Mouse (Mus musculus) olfactory bulb, adult 2 months (tissue): ENCODE measurements at regions not wholly inside any gene's neighbourhood (a gene's known extent, or its start where the extent isn't known, plus 50 kb on each side); places are given as distances from the start of the nearest gene placed in this dataset.

Experiments used
- H3K27ac ChIP-seq: fragments of 200-500 bp; 2 replicates; pipeline ENCODE4 v1.5.1; 2012; ENCODE audit warnings: low read depth, low read length; ENCODE audit not compliant: insufficient read depth
- H3K4me1 ChIP-seq: fragments of 200-500 bp; 2 replicates; pipeline ENCODE4 v1.6.1; 2012; ENCODE audit warnings: low read length; ENCODE audit not compliant: control insufficient read depth, insufficient read depth
- H3K4me3 ChIP-seq: fragments of 200-500 bp; 2 replicates; pipeline ENCODE4 v1.5.1; 2012; ENCODE audit warnings: mild to moderate bottlenecking, low read depth, low read length, moderate library complexity; ENCODE audit not compliant: insufficient read depth
- CTCF ChIP-seq: fragments of 200-500 bp; IDR thresholded peaks from 2 replicates; pipeline ENCODE4 v1.5.1; 2012; ENCODE audit warnings: low read depth, mild to moderate bottlenecking, low read length, moderate library complexity; ENCODE audit not compliant: insufficient read depth
- POLR2A ChIP-seq: fragments of 200-500 bp; IDR thresholded peaks from 2 replicates; pipeline ENCODE4 v1.6.1; 2012; ENCODE audit warnings: mild to moderate bottlenecking, low read depth, low read length, moderate library complexity; ENCODE audit not compliant: insufficient read depth
- WGBS: fragments of 180-500 bp; shearing (Covaris S2); methylation state at CpG from one replicate; pipeline ENCODE4 v1.1.7; 2018; 5-methylcytosine and 5-hydroxymethylcytosine counted together

DNA sequence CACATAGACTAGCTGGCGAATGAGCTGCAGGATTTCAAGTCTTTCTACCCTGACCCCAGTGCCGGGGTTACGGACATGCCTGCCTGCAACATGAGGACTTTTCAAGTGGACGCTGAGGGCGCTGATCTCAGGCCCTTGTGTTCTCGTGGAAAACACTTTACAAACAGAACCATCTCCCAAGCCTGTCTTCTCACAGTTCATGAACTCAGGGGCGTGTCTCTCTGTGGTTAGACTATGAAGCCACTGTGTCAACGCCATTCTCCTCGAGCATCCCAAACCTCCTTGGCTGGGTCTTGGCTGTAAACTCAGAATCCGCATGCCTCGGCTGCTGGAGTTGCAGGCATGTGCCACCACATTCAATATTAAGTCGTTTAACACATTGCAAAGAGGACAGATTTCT is 284.9 kb upstream of the 4930412O13Rik start:
- no peak for TF ChIP-seq CTCF
- no peak for TF ChIP-seq POLR2A
- Histone ChIP-seq H3K27ac (no peak overlapping the region), H3K4me1 (no peaks in the 10 kb centered on the region), H3K4me3 (no peak overlapping the region)
- 89% methylated on average over 12 of the region's 12 CpGs for WGBS

DNA sequence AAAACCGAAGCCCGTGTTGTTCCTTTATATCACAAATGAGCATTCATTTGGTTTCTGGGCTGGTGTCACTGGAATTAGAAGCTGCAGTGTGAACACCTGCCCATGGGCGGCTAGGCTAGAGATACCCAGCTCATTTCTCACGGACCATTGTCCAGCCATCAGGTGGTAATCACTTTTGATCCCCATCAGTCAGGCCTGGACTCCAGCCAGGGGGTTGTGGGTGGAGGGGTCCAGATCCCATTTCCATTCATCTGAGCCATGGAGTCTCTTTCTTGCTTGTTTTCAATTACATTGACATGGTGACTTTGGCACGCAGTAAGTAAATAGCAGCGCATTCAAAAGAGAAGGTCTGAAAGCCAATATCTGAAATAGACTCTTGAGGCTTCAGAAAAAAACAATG is 276.1 kb upstream of the 4930412O13Rik start:
- H3K4me1 ChIP-seq = no peaks in the 10 kb centered on the region
- H3K27ac ChIP-seq = no peak overlapping the region
- no peak overlapping the region for H3K4me3 ChIP-seq
- WGBS = 56% methylated on average over 6 of the region's 6 CpGs
- TF ChIP-seq CTCF (no peak), POLR2A (no peak)

DNA sequence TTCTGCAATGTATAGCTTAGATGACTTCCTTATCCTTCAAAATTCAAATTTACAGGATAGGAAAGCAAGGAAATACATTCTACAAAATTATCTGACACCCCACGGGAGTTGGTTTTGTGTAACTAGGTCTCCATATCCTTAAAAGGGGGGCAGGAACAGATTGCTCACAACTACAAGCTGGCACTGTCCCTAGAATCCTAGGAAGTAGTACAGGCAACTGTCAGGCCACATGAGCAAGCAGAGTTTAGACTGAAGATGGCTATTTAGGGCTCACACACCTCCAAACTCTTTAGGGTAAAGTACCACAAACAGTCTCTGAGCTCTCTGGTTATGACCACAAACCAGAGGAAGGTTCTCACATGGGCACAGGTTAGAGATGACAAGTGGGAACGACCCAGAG is 273.5 kb upstream of the 4930412O13Rik start:
- no peak for TF ChIP-seq POLR2A
- no peak for TF ChIP-seq CTCF
- H3K4me3 ChIP-seq = no peak overlapping the region
- 80% methylated on average over 2 of the region's 2 CpGs for WGBS
- H3K4me1 ChIP-seq = no peaks in the 10 kb centered on the region
- no peak overlapping the region for H3K27ac ChIP-seq

DNA sequence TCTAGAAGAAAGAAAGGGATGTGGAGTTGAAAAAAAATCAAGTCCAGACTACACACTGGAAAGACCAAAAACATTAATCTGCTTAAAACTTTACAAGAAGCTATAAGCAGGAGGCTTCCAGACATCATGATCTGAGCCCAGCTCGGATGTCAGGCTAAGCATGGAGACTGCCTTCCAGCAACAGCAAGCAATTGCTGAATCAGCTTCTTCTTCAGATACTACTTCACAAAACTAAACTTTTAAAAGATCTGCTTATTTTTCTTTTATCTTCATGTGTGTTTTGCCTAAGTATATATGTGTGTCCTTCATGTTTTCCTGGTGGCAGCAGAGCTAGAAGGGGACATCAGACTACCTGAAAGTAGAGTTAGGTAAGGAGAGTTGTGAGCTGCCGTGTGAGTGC is 266.6 kb upstream of the 4930412O13Rik start:
- TF ChIP-seq POLR2A (no peak), CTCF (no peak)
- Histone ChIP-seq H3K4me3 (no peak overlapping the region), H3K4me1 (peaks cover 2% of the 10 kb centered on the region; the same call in 1 of the 2 replicates), H3K27ac (no peak overlapping the region)
- 88% methylated on average over 2 of the region's 2 CpGs for WGBS

DNA sequence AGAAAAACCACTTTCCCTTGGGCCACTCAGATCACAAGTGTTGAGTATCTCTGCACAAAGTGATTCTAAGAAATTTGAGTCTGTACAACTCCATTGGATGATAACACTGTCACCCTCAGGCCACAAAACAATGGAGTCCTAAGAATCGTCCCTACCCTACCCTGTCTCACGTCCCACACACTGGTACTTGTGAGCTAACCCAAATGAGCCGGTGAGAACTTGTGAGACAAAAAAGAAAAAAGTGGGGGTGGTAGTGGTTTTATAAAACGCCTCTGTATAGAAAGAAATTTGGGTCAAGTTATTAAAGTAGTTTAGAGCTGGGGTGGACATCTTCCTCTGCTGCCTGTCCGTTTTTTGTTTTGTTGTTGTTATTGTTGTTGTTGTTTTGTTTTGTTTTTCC is 264.8 kb upstream of the 4930412O13Rik start:
- 82% methylated on average over 5 of the region's 5 CpGs for WGBS

DNA sequence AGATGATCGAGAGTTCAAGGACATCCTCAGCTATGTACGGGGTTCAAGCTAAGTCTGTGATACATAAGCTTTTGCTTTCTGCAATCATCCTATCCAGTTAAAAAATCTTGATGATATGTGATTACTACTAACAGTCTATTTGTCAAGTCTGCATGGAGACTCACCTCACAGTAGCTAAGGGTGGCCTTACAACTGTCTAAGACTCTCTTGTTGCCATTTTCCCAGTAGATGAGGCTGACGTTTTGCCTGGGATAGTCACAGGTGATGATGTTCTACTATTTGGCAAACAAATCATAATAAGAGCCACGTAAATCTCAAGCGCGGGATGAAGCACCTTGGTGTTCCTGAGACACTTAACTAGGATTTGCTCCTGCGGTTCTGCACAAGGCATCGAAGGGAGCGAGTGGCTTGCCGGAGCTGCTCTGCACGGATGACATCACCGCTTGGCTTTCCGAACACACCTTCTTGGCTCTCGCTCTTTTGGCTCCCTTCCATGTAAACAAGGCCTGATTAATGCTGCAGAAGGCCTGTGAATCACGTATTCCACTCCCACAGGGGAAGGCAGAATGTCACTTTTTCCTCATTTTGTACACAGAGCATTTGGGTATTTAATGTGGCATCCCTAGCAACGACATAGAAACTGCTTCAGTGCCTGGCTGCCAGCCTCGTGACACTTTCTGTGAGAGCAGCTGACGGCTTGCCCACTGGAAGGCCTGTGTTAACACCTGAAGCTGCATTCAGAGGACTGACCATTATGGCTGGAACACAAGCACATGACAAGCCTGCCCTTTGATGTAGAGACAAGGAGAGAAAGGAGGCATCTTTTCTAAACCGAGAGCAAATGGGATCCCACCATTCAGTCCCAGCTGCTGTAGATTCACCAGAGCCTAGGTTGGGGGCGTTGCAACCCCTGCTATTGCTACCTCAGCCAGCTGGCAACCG is 260.5 kb upstream of the 4930412O13Rik start:
- 26% methylated on average over 21 of the region's 21 CpGs for WGBS
- TF ChIP-seq POLR2A = no peak
- TF ChIP-seq CTCF = no peak
- H3K4me3 ChIP-seq = no peak overlapping the region
- peaks cover 9% of the 10 kb centered on the region for H3K4me1 ChIP-seq
- no peak overlapping the region for H3K27ac ChIP-seq

More for the DNA sequence above, 264.8 kb upstream of the 4930412O13Rik start:
- Histone ChIP-seq H3K27ac (no peak overlapping the region), H3K4me1 (peaks cover 9% of the 10 kb centered on the region), H3K4me3 (no peak overlapping the region)
- TF ChIP-seq POLR2A (no peak), CTCF (no peak)

DNA sequence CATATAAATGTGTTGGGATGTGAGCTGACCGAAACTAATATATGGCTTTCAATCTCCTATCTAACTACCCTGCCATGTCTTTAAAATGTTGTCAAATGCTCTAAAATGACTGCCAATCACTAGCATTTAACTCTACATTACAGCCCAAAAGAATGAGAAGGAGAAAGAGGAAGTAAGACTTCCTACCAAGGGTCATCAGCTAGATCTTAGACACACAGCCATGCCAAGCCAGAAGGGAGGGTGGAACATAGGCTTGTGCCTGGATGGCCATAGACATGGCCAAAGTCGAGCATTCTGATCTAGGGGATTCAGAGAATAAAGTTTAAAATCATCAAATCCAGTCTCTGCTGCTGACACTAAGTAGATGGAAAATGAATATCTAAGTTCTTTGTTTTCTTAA is 257.4 kb upstream of the 4930412O13Rik start:
- WGBS = 93% methylated on average over 2 of the region's 2 CpGs
- H3K4me1 ChIP-seq = peaks cover 7% of the 10 kb centered on the region
- H3K27ac ChIP-seq = no peak overlapping the region
- TF ChIP-seq POLR2A (no peak), CTCF (no peak)
- H3K4me3 ChIP-seq = no peak overlapping the region

DNA sequence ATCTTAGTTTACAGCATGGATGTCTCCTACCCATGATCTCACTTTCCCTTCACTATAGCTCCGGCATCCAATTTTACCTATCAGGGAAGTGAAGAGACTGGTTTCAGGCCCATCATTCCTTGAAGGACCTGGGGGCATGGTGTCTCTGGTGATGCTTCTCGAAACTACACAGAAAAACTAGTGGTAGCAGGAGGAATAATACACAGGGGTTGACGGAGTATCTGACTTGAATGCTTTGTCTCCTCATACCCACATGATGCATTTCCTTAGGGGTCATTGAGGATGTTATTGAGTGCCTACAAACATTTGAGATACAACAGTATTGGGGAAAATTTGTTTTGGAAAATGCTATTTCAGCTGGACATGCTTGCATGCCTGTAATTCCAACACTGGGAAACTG is 253.0 kb upstream of the 4930412O13Rik start:
- H3K4me3 ChIP-seq = no peak overlapping the region
- WGBS = over 99% methylated on average over 3 of the region's 3 CpGs
- TF ChIP-seq POLR2A (no peak), CTCF (no peak)

DNA sequence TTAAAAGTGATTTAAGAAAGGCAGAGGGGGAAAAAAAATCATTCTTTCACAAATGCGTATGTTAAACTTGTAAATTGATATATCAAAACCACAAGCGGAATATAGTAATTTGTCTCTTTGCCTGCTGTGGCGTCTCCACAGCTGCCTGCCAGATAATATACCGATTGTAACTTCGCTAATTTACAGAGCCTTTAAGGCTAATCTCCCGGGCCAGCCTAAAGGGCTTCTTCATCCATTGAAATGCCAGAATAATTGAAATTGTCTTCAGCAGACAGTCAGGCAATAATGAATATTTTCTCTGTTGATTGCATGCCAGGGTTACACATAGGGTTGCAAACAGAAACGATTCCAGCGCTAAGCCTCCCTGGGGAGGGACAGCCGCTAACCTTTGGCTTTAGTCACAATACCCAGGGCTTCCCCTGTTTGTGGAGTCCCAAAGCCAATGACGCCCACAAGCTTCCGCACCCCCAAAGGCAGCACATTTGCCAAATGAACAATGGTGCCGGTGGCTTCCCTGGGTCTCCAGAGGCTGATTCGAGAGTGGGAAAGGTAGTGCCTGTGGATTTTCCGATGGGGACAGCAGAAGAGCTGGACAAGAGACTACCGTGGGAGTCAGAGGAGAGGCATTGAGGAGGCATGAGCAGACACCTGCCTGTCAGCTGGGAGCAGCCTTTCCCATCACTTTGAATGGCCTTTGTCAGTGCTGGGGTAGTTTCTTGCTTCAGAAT is 248.2 kb upstream of the 4930412O13Rik start:
- no peak for TF ChIP-seq CTCF
- TF ChIP-seq POLR2A = no peak
- no peak overlapping the region for H3K27ac ChIP-seq
- 20% methylated on average over 15 of the region's 15 CpGs for WGBS
- peaks cover 4% of the 10 kb centered on the region for H3K4me1 ChIP-seq
- H3K4me3 ChIP-seq = no peak overlapping the region

More for the DNA sequence above, 253.0 kb upstream of the 4930412O13Rik start:
- H3K4me1 ChIP-seq = peaks cover 2% of the 10 kb centered on the region
- H3K27ac ChIP-seq = no peak overlapping the region
